Mouse (Mus musculus) forebrain, embryonic 13.5 days (tissue): ENCODE data around the gene Arhgap32. TPM values are rescaled to one million over a fixed set of nuclear protein-coding genes. Genes with fewer than 3 reads are reported as not detected.

Source experiments
- ATAC-seq: fragments of 200-750 bp; cut with Nextera tagmentation; 2 replicates; pipeline ENCODE4 v1.8.0; 2017
- H3K27ac ChIP-seq: fragments of 300-500 bp; sonication (generic); 2 replicates; pipeline ENCODE4 v1.5.1; 2015; ENCODE audit warnings: inconsistent platforms, mild to moderate bottlenecking, moderate library complexity
- H3K27me3 ChIP-seq: fragments of 300-500 bp; sonication (generic); 2 replicates; pipeline ENCODE4 v1.6.1; 2015; ENCODE audit warnings: mild to moderate bottlenecking, inconsistent platforms
- H3K36me3 ChIP-seq: fragments of 300-500 bp; sonication (generic); 2 replicates; pipeline ENCODE4 v1.6.1; 2015; ENCODE audit warnings: mild to moderate bottlenecking, inconsistent platforms; ENCODE audit not compliant: poor library complexity, severe bottlenecking
- H3K4me1 ChIP-seq: fragments of 300-500 bp; sonication (generic); 2 replicates; pipeline ENCODE4 v1.6.1; 2015; ENCODE audit warnings: inconsistent platforms
- H3K4me2 ChIP-seq: fragments of 300-500 bp; sonication (generic); 2 replicates; pipeline ENCODE4 v1.6.1; 2015; ENCODE audit warnings: inconsistent platforms, mild to moderate bottlenecking, moderate library complexity
- H3K4me3 ChIP-seq: fragments of 300-500 bp; sonication (generic); 2 replicates; pipeline ENCODE4 v1.5.1; 2015; ENCODE audit warnings: mild to moderate bottlenecking, inconsistent platforms
- H3K9ac ChIP-seq: fragments of 300-500 bp; sonication (generic); 2 replicates; pipeline ENCODE4 v1.6.1; 2015; ENCODE audit warnings: mild to moderate bottlenecking, inconsistent platforms
- H3K9me3 ChIP-seq: fragments of 300-500 bp; sonication (generic); replicated peaks from 2 replicates; pipeline ENCODE4 v1.6.1; 2016; ENCODE audit warnings: inconsistent platforms
- WGBS: fragments of 180-500 bp; shearing (Covaris S2); methylation state at CpG from one replicate; pipeline ENCODE4 v1.1.7; 2015; 5-methylcytosine and 5-hydroxymethylcytosine counted together
- microRNA-seq: library from miRNA; unstranded; fragments of <30 nt; microRNA quantifications from one replicate; pipeline ENCODE4, GENCODE M21; 2016
- polyA plus RNA-seq: library from polyadenylated mRNA; unstranded; fragments of >200 nt; fragmentation: Nextera tagmentation; extraction: Ambion mirVana; gene quantifications from 2 replicates; pipeline ENCODE4 v1.2.1, GENCODE M21; 2015

The Arhgap32 gene
- polyA plus RNA-seq, 1 experiment from 2014 or later: 7.5 TPM

- Histone ChIP-seq H3K9ac (no peak overlapping the region), H3K4me2 (no peak overlapping the region), H3K36me3 (no peaks in the 10 kb centered on the region), H3K27me3 (no peaks in the 10 kb centered on the region), H3K9me3 (no peaks in the 10 kb centered on the region), H3K4me3 (no peak overlapping the region), H3K4me1 (no peaks in the 10 kb centered on the region), H3K27ac (no peak overlapping the region)
- no peak for ATAC-seq
- 33% methylated on average over 7 of the region's 7 CpGs for WGBS
Observed at GRCm38 (mm10) chr9:32291618-32292017, 175.7 kb downstream of the Arhgap32 start.

- Histone ChIP-seq H3K9ac (no peak overlapping the region), H3K9me3 (no peaks in the 10 kb centered on the region), H3K27me3 (no peaks in the 10 kb centered on the region), H3K4me1 (no peaks in the 10 kb centered on the region), H3K4me2 (no peak overlapping the region), H3K27ac (no peak overlapping the region), H3K36me3 (no peaks in the 10 kb centered on the region), H3K4me3 (no peak overlapping the region)
- WGBS: 44% methylated on average over 5 of the region's 5 CpGs
- ATAC-seq: 0 out of 2 replicates have a peak, but pooled peaks have one; percentile 21
Observed at GRCm38 (mm10) chr9:32292686-32293085, 176.8 kb downstream of the Arhgap32 start.

GRCm38 (mm10) chr9:32295061-32295800 is 179.3 kb downstream of the Arhgap32 start:
- Histone ChIP-seq H3K9ac (no peak overlapping the region), H3K4me1 (no peaks in the 10 kb centered on the region), H3K27ac (no peak overlapping the region), H3K4me3 (no peak overlapping the region), H3K9me3 (no peaks in the 10 kb centered on the region), H3K36me3 (no peaks in the 10 kb centered on the region), H3K27me3 (no peaks in the 10 kb centered on the region), H3K4me2 (no peak overlapping the region)
- ATAC-seq: no peak
- 91% methylated on average over 9 of the region's 9 CpGs for WGBS

- Histone ChIP-seq H3K27me3 (no peaks in the 10 kb centered on the region), H3K27ac (no peak overlapping the region), H3K36me3 (no peaks in the 10 kb centered on the region), H3K9me3 (no peaks in the 10 kb centered on the region), H3K4me1 (peaks cover 11% of the 10 kb centered on the region), H3K4me3 (no peak overlapping the region), H3K9ac (no peak overlapping the region), H3K4me2 (no peak overlapping the region)
- 51% methylated on average over 13 of the region's 13 CpGs for WGBS
- ATAC-seq: peak; percentile 70
Observed at GRCm38 (mm10) chr9:32302501-32303150, 186.7 kb downstream of the Arhgap32 start.

GRCm38 (mm10) chr9:32311786-32312185 is 195.8 kb downstream of the Arhgap32 start:
- Histone ChIP-seq H3K4me3 (no peak overlapping the region), H3K4me1 (peaks cover 5% of the 10 kb centered on the region; the same call in 1 of the 2 replicates), H3K27ac (no peak overlapping the region), H3K27me3 (no peaks in the 10 kb centered on the region), H3K4me2 (no peak overlapping the region), H3K9ac (no peak overlapping the region), H3K9me3 (no peaks in the 10 kb centered on the region), H3K36me3 (no peaks in the 10 kb centered on the region)
- 0 out of 2 replicates have a peak, but pooled peaks have one; percentile 51 for ATAC-seq
- WGBS: 52% methylated on average over 14 of the region's 14 CpGs

GRCm38 (mm10) chr9:32312208-32312607 is 196.3 kb downstream of the Arhgap32 start:
- Histone ChIP-seq H3K27me3 (no peaks in the 10 kb centered on the region), H3K4me1 (peaks cover 5% of the 10 kb centered on the region; the same call in 1 of the 2 replicates), H3K4me2 (no peak overlapping the region), H3K9ac (no peak overlapping the region), H3K27ac (no peak overlapping the region), H3K36me3 (no peaks in the 10 kb centered on the region), H3K4me3 (no peak overlapping the region), H3K9me3 (no peaks in the 10 kb centered on the region)
- ATAC-seq: no peak
- WGBS: 66% methylated on average over 4 of the region's 4 CpGs

- Histone ChIP-seq H3K27me3 (no peaks in the 10 kb centered on the region), H3K4me3 (no peak overlapping the region), H3K9me3 (no peaks in the 10 kb centered on the region), H3K4me1 (peaks cover 5% of the 10 kb centered on the region; the same call in 1 of the 2 replicates), H3K27ac (no peak overlapping the region), H3K4me2 (no peak overlapping the region), H3K36me3 (no peaks in the 10 kb centered on the region), H3K9ac (no peak overlapping the region)
- 80% methylated on average over 3 of the region's 3 CpGs for WGBS
- no peak for ATAC-seq
Observed at GRCm38 (mm10) chr9:32314071-32314470, 198.1 kb downstream of the Arhgap32 start.

- Histone ChIP-seq H3K4me1 (peaks cover 5% of the 10 kb centered on the region; the same call in 1 of the 2 replicates), H3K36me3 (no peaks in the 10 kb centered on the region), H3K9ac (no peak overlapping the region), H3K27ac (no peak overlapping the region), H3K4me3 (no peak overlapping the region), H3K27me3 (no peaks in the 10 kb centered on the region), H3K4me2 (no peak overlapping the region), H3K9me3 (no peaks in the 10 kb centered on the region)
- WGBS: 91% methylated on average over 3 of the region's 3 CpGs
- ATAC-seq: no peak
Observed at GRCm38 (mm10) chr9:32315999-32316398, 200.1 kb downstream of the Arhgap32 start.

Small RNA genes within 50 kb of the gene (microRNA-seq; reads per million reads assigned to microRNA genes)
- gene Gm44453: not detected

Other genes with a start within 250 kb of the Arhgap32 start
- not detected in 2 replicates for gene Barx2, start 202.7 kb upstream of the Arhgap32 start, polyA plus RNA-seq
- gene Kcnj5, start 228.2 kb downstream of the Arhgap32 start, polyA plus RNA-seq: 1.2 and 1.3 TPM in 2 replicates